Mouse (Mus musculus): ENCODE data around the gene St3gal5. TPM values are rescaled to one million over a fixed set of nuclear protein-coding genes. Genes with fewer than 3 reads are reported as not detected.

The St3gal5 gene
- polyA plus RNA-seq, 2 experiments = 121 to 123 TPM

DNA sequence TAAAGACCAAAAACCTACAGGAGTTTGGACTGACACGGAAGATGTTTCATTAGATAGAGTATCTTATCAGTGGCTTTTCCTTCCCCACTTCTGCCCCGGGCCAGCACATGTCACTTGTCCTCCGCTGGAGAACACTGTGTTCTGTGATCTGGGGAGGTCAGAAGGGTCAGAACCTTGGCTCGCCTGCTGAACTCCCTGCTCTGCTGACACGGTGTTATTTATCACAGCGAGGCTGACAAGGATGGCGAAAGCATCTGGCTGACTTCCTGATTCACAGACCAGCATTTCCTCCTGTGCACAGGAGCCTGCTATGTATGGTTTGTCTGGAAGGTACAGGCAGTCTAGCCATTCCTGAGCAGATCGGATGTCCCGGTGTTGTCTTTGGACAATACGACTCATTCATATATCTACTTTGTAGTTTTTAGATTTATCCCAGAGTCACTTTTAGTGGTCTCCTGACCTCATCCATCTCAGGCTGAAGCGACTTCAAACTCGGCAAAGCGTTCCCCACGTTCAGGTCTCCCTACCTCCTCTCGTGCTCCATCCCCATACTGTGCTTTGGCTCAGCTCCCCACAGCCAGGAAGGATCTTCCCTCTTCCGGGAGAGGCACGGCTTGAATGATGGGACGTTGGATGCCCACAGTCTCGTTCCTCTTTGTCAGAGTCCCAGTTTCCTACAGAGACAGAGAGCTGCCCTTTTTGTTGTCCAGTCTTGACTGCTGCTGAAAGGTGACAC lies 64.9 kb downstream of the St3gal5 start:
- Histone ChIP-seq H3K27ac (no peak overlapping the region), H3K9ac (replicated peaks) (no peak overlapping the region), H3K4me1 (replicated peaks; ENCODE audit: control insufficient read depth in 2 of 2, insufficient read depth in 2 of 2, low read length in 1 of 2) (peaks cover 0 to 17% of the 10 kb centered on the region in 2 experiments; a peak in 2 of 4 replicates), H3K4me3 (ENCODE audit: insufficient read depth in 1 of 2, low read depth in 2 of 2, low read length in 2 of 2) (no peak overlapping the region), H3K9me3 (ENCODE audit: control insufficient read depth, low read length) (no peaks in the 10 kb centered on the region), H3K27me3 (ENCODE audit: control insufficient read depth, insufficient read depth, low read length) (no peaks in the 10 kb centered on the region), H3K36me3 (replicated peaks; ENCODE audit: control insufficient read depth, insufficient read depth, low read depth) (no peaks in the 10 kb centered on the region), H3K4me2 (ENCODE audit: low read depth) (0 out of 2 replicates have a peak overlapping the region, but pooled peaks have one; percentile 8)
- TF ChIP-seq CTCF (IDR thresholded peaks at IDR 0.05; ENCODE audit: low read depth) (no peak), EP300 (IDR thresholded peaks at IDR 0.05; ENCODE audit: low read depth) (no peak)
- ATAC-seq (ENCODE audit: insufficient read depth) (peak; percentile 42; the same call in 1 of the 2 replicates), DNase-seq (ENCODE audit: low read depth in 3 of 3, low spot score in 3 of 3) (peak in 2 of 3 experiments; percentile 26 to 29)
- WGBS (ENCODE audit: insufficient replicate concordance) = 13% methylated on average over 19 of the region's 19 CpGs

DNA sequence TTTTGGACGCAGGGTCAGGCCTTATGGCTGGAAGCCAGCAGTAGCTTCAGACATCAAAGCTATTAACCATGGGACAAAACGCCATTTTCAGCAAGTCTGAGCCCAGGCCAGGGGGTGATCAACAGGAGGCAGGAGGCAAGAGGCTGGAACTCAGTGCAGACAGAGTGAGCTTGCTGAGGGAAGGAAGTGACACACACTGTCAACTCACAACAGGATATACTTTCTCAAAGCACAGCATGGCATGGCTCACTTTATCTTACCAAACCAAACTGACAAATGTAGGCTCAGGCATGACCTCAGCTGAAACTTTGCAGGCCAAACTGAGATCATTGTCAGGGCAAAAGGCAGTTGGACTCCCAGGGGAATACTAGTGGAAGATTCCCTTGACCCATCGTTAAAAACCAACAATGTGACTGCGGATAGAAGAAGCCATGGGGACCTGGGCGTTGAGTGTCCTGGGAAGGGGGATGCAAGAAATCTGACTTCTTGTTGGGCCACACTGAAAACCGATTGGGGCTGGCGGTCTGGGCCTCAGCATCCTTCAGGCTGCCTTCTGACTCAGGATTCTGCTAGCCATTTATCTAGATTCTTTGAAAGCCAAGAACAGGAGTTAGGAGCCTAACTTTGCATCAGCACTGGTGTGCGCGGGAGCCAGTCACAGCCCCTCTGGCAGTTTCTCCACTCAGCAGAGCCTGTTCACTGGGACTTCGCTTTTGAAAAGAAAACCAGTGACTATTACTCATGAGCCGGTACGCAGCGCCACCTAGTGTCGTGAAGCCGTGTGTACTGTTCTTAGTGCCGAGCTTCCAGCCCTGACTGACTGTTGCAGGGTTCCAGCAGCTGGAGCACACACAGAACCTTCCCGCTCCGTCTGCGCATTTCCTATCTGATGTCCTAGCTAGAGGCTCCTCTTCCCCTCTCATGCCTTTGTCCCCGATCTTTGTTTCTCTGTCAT lies 67.2 kb downstream of the St3gal5 start:
- H3K4me1 ChIP-seq (replicated peaks; ENCODE audit: control insufficient read depth in 2 of 2, insufficient read depth in 2 of 2, low read length in 1 of 2) = peaks cover 0 to 17% of the 10 kb centered on the region in 2 experiments; a peak in 2 of 4 replicates
- no peaks in the 10 kb centered on the region for H3K9me3 ChIP-seq (ENCODE audit: control insufficient read depth, low read length)
- no peak overlapping the region for H3K4me2 ChIP-seq (ENCODE audit: low read depth)
- H3K9ac ChIP-seq (replicated peaks) = no peak overlapping the region
- ATAC-seq (ENCODE audit: insufficient read depth) = peak; percentile 57; the same call in 1 of the 2 replicates
- no peaks in the 10 kb centered on the region for H3K36me3 ChIP-seq (replicated peaks; ENCODE audit: control insufficient read depth, insufficient read depth, low read depth)
- TF ChIP-seq CTCF (IDR thresholded peaks at IDR 0.05; ENCODE audit: low read depth) = peak; percentile 96
- TF ChIP-seq EP300 (IDR thresholded peaks at IDR 0.05; ENCODE audit: low read depth) = no peak
- no peaks in the 10 kb centered on the region for H3K27me3 ChIP-seq (ENCODE audit: control insufficient read depth, insufficient read depth, low read length)
- peak; percentile 61 to 68 (median 64) for DNase-seq (ENCODE audit: low read depth in 3 of 3, low spot score in 3 of 3)
- 15% methylated on average over 20 of the region's 20 CpGs for WGBS (ENCODE audit: insufficient replicate concordance)
- no peak overlapping the region for H3K4me3 ChIP-seq (ENCODE audit: insufficient read depth in 1 of 2, low read depth in 2 of 2, low read length in 2 of 2)
- no peak overlapping the region for H3K27ac ChIP-seq

DNA sequence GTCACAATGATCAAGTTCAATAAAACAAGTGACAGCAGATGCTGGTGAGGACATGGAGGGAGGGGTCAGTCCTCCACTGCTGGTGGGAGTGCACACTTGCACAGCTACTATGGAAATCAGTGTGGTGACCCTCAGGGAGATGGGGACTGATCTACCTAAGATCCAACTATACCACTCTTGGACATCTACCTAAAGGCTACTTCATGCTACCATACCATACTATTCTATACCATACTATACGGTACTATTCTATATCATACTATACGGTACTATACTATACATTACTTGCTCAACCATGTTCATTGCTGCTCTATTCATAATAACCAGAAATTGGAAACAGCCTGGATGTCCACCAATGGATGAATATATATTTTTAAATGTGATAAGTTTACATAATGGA lies 68.5 kb downstream of the St3gal5 start:
- no peak for ATAC-seq (ENCODE audit: insufficient read depth)
- Histone ChIP-seq H3K27me3 (ENCODE audit: control insufficient read depth, insufficient read depth, low read length) (no peaks in the 10 kb centered on the region), H3K27ac (no peak overlapping the region), H3K9ac (replicated peaks) (no peak overlapping the region), H3K36me3 (replicated peaks; ENCODE audit: control insufficient read depth, insufficient read depth, low read depth) (no peaks in the 10 kb centered on the region), H3K9me3 (ENCODE audit: control insufficient read depth, low read length) (no peaks in the 10 kb centered on the region), H3K4me3 (ENCODE audit: insufficient read depth in 1 of 2, low read depth in 2 of 2, low read length in 2 of 2) (no peak overlapping the region), H3K4me1 (replicated peaks; ENCODE audit: control insufficient read depth in 2 of 2, insufficient read depth in 2 of 2, low read length in 1 of 2) (peaks cover 0 to 15% of the 10 kb centered on the region in 2 experiments; a peak in 2 of 4 replicates), H3K4me2 (ENCODE audit: low read depth) (no peak overlapping the region)
- DNase-seq (ENCODE audit: low read depth in 3 of 3, low spot score in 3 of 3) = no peak
- WGBS (ENCODE audit: insufficient replicate concordance) = 52% methylated on average over 2 of the region's 2 CpGs
- TF ChIP-seq CTCF (IDR thresholded peaks at IDR 0.05; ENCODE audit: low read depth) (no peak), EP300 (IDR thresholded peaks at IDR 0.05; ENCODE audit: low read depth) (no peak)

DNA sequence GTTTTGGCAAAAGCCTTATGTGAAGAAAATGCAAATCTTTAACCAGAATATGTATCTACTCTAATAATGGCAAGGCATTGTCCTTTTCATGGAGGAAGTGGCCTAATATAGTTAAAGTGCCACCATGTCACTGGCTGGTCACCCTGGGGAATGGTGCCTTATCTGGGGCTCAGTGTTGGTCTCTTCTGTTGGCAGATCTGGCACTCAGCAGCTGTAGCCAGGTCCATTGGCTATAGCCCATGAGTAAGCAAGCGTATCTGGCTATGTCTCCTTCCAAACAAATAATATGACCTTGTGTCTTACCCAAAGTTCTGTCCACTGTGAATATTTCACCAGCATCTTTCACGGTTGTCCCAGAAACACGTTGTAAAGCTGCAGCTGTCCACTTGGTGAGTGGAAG lies 74.0 kb downstream of the St3gal5 start:
- TF ChIP-seq CTCF (IDR thresholded peaks at IDR 0.05; ENCODE audit: low read depth) = no peak
- TF ChIP-seq EP300 (IDR thresholded peaks at IDR 0.05; ENCODE audit: low read depth) = no peak
- H3K27me3 ChIP-seq (ENCODE audit: control insufficient read depth, insufficient read depth, low read length) = no peaks in the 10 kb centered on the region
- DNase-seq (ENCODE audit: low read depth in 3 of 3, low spot score in 3 of 3) (no peak), ATAC-seq (ENCODE audit: insufficient read depth) (no peak)
- H3K4me3 ChIP-seq (ENCODE audit: insufficient read depth in 1 of 2, low read depth in 2 of 2, low read length in 2 of 2) = no peak overlapping the region
- no peak overlapping the region for H3K4me2 ChIP-seq (ENCODE audit: low read depth)
- 69% methylated on average over 3 of the region's 3 CpGs for WGBS (ENCODE audit: insufficient replicate concordance)
- no peak overlapping the region for H3K27ac ChIP-seq
- no peaks in the 10 kb centered on the region for H3K36me3 ChIP-seq (replicated peaks; ENCODE audit: control insufficient read depth, insufficient read depth, low read depth)
- H3K4me1 ChIP-seq (replicated peaks; ENCODE audit: control insufficient read depth in 2 of 2, insufficient read depth in 2 of 2, low read length in 1 of 2) = 0 out of 4 replicates have a peak, but pooled peaks cover 0 to 2% of the 10 kb centered on the region in 2 experiments
- H3K9me3 ChIP-seq (ENCODE audit: control insufficient read depth, low read length) = no peaks in the 10 kb centered on the region
- H3K9ac ChIP-seq (replicated peaks) = no peak overlapping the region
